ENCODE assay signal across 11 mouse cellular contexts in genomic region chr3:64434261-64434660, GRCm38 (mm10). TPM values are rescaled to one million over a fixed set of nuclear protein-coding genes. Genes with fewer than 3 reads are reported as not detected.
"Had no signal": no experiment of that assay in that cellular context is flagged by ENCODE, and none has a peak within 500 bp of the region (broad histone marks: within the 10 kb centered on the region; RNA-seq: fewer than 3 reads in every experiment).

No protein-coding gene starts in this region.

RNA-seq across cellular contexts. Expression of gene Vmn2r4, which starts 19.1 kb away (rescaled TPM):
- polyA plus RNA-seq: neural tube, embryonic 14.5 days; neural tube, embryonic 15.5 days; small intestine, adult 2 months; spleen, adult 2 months; stomach, embryonic 14.5 days; stomach, embryonic 15.5 days; stomach, embryonic 16.5 days; stomach, postnatal 0 days; thymus, adult 2 months; thymus, postnatal 0 days; urinary bladder, adult 2 months had no signal
